Mouse (Mus musculus): Measurements from ENCODE around the gene Hist3h2ba. TPM values are rescaled to one million over a fixed set of nuclear protein-coding genes. Genes with fewer than 3 reads are reported as not detected.

Hist3h2ba gene
- polyA plus RNA-seq, 1 experiment from 2014 or later = 223 TPM

DNA sequence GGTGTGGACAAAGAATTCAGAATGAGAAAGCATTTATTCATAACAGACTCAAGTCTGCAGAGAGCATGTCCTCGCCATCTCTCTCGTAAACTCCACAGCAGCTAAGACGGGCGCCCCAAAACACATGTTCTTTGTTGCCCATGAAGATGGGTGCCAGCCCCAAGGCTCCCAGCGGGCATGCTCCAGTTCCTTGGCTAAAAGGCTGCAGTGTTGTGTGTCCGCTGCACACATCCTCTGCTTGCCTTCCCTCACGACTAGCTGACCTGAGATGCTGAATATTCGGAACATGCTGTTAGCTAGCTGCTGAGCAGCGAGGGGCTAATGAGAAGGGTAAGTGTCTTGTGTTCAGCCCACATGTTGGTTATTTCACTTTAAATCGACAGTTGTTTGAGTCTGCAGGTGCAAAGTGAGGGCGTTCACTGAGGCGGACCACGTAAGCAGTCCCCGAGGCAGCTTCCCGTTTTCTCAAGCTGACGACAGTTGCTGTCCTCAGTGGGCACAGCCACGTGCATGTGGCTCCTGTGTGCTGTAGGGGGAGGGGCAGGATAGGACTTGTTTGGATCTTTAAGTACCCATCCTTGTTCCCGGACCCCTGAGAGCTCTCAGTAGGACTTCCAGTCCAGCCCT, 33.9 kb downstream of the Hist3h2ba start:
- 91% methylated on average over 18 of the region's 18 CpGs for WGBS
- Histone ChIP-seq H3K4me3 (no peak overlapping the region), H3K9me3 (no peaks in the 10 kb centered on the region), H3K36me3 (peaks cover 57% of the 10 kb centered on the region), H3K27me3 (no peaks in the 10 kb centered on the region), H3K4me1 (peaks cover 27% of the 10 kb centered on the region), H3K27ac (replicated peaks) (no peak overlapping the region), H3K4me2 (replicated peaks) (no peak overlapping the region), H3K9ac (replicated peaks) (no peak overlapping the region)
- ATAC-seq (ENCODE audit: low FRiP score, low read depth) = no peak

DNA sequence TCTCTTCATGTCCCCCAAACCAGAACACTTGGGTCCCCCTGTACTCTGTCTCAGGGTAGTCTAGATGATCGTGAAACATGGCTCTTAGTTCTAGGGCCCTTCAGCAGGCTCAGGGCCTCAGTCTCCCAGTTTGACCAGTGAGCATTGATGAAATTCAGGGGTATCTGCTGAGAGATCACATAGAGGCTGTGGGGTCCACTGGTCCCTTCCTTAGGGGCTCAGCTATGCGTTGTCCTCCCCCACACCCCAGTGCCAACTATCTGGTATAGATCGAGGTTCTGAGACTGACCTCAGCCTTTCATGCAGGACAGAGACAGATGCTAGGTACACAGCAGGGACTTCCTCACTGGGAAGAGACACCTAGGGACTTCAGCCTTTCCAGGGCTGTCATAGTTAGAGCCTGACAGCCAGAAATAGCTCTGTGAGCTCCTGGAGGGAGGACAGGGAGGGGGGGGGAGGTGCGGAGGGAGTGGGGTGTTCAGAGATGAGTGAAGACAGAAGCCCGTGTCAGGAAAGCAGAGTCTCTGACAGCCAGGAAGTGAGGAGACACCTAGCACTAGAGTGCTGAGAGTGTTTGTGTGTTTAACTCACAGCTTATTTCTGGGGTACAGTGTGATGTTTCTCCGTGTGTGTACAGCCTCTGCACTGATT, 35.1 kb downstream of the Hist3h2ba start:
- no peak for ATAC-seq (ENCODE audit: low FRiP score, low read depth)

DNA sequence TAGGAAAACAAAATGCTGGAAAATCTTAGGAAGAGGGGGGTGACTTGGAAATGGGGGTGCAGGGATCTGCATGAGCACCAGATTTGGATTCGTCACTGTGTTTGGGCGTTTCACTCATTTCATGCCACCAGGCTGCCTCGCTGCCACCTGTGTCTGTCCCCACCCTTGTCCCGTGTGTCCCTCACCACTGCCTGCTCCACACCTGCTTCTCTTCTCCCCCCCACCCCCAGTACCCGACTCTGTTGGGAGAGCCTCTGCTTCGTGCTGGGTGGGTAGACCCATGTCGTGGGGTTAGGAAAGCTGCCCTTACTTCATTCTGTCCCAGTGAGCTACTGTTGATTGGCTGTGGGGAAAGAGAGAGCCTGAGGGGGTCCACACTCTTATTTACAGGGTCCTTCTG, 35.9 kb downstream of the Hist3h2ba start:
- Histone ChIP-seq H3K36me3 (peaks cover 78% of the 10 kb centered on the region), H3K9me3 (no peaks in the 10 kb centered on the region), H3K4me1 (peaks cover 15% of the 10 kb centered on the region), H3K27ac (replicated peaks) (no peak overlapping the region), H3K4me2 (replicated peaks) (no peak overlapping the region), H3K9ac (replicated peaks) (no peak overlapping the region), H3K27me3 (no peaks in the 10 kb centered on the region), H3K4me3 (no peak overlapping the region)
- 92% methylated on average over 7 of the region's 7 CpGs for WGBS
- no peak for ATAC-seq (ENCODE audit: low FRiP score, low read depth)

More for the DNA sequence above, 35.1 kb downstream of the Hist3h2ba start:
- peaks cover 69% of the 10 kb centered on the region for H3K36me3 ChIP-seq
- no peak overlapping the region for H3K9ac ChIP-seq (replicated peaks)
- H3K27ac ChIP-seq (replicated peaks) = no peak overlapping the region
- H3K4me1 ChIP-seq = peaks cover 23% of the 10 kb centered on the region
- H3K4me3 ChIP-seq = no peak overlapping the region
- H3K27me3 ChIP-seq = no peaks in the 10 kb centered on the region
- no peaks in the 10 kb centered on the region for H3K9me3 ChIP-seq
- 94% methylated on average over 6 of the region's 6 CpGs for WGBS
- no peak overlapping the region for H3K4me2 ChIP-seq (replicated peaks)

DNA sequence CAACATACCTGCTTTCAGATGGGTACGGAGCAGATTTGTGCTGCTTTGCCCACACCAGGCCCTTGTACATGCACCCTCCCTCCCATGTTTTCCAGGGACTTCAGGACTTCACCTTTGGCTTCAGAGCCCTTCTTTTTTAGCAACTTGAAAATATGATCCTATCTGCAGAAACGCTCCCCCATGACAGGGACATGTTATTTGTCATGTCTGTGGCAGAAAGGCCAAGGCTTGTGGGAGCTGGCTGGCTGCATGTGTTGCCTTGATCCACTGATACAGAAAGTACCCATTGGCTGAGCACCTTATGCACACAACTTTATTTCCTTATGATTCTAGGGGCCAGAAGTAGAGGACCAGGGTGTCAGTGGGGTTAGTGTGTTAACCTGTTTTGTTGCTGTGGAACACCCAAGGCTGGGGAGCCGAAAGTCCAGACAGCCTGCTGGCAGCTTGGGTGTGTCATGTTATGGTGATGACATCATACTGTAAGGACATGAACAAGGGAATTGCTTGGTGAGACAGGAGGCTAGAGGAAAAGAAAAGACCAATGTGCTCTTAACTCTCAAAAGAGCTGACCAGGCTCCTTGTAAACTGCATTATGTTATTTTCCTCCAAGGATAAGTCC, 36.7 kb downstream of the Hist3h2ba start:
- Histone ChIP-seq H3K4me2 (replicated peaks) (no peak overlapping the region), H3K36me3 (peaks cover 85% of the 10 kb centered on the region)

DNA sequence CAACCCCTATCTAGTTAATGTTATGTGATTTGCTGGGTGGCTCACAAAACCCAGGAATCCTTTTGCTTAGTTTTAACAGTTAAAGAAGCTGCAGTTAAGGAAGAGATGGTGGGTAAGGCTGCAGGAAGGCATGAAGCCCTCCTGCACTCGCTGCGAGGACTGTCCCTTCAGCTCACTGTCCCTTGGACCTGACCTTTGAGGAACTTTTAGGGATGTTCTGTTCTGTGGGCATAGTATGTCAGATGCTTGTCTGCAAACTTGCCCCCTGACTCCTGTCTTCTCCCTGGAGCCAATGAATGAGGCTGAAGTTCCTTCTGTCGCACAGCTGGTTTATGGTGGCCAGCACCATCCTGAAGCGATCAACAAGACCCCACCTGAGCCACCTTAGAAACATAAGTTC, 40.4 kb downstream of the Hist3h2ba start:
- Histone ChIP-seq H3K9me3 (no peaks in the 10 kb centered on the region), H3K9ac (replicated peaks) (no peak overlapping the region), H3K4me1 (peaks cover 2% of the 10 kb centered on the region; the same call in 1 of the 2 replicates), H3K27ac (replicated peaks) (no peak overlapping the region), H3K36me3 (peaks cover 70% of the 10 kb centered on the region), H3K27me3 (peaks cover 11% of the 10 kb centered on the region), H3K4me3 (no peak overlapping the region), H3K4me2 (replicated peaks) (no peak overlapping the region)
- no peak for ATAC-seq (ENCODE audit: low FRiP score, low read depth)
- WGBS = 93% methylated on average over 4 of the region's 4 CpGs

More for the DNA sequence above, 36.7 kb downstream of the Hist3h2ba start:
- no peaks in the 10 kb centered on the region for H3K27me3 ChIP-seq
- no peaks in the 10 kb centered on the region for H3K9me3 ChIP-seq
- peaks cover 7% of the 10 kb centered on the region; the same call in 1 of the 2 replicates for H3K4me1 ChIP-seq
- no peak for ATAC-seq (ENCODE audit: low FRiP score, low read depth)
- H3K9ac ChIP-seq (replicated peaks) = no peak overlapping the region
- no peak overlapping the region for H3K27ac ChIP-seq (replicated peaks)
- no peak overlapping the region for H3K4me3 ChIP-seq
- 94% methylated on average over 3 of the region's 3 CpGs for WGBS

DNA sequence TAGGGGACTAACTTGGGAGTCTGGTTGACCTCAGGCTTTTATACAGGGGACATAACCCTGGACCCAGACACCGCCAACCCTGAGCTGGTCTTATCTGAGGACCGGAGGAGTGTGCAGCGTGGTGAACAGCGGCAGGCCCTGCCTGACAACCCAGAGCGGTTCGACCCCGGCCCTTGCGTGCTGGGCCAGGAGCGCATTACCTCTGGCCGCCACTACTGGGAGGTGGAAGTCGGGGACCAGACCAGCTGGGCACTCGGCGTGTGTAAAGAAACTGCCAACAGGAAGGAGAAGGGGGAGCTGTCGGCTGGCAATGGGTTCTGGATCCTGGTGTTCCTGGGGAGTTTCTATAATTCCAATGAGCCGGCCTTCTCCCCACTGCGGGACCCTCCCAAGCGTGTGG, 41.4 kb downstream of the Hist3h2ba start:
- no peak overlapping the region for H3K4me2 ChIP-seq (replicated peaks)
- ATAC-seq (ENCODE audit: low FRiP score, low read depth) = no peak
- no peak overlapping the region for H3K9ac ChIP-seq (replicated peaks)
- H3K4me3 ChIP-seq = no peak overlapping the region
- 88% methylated on average over 17 of the region's 17 CpGs for WGBS
- no peaks in the 10 kb centered on the region for H3K9me3 ChIP-seq
- H3K27ac ChIP-seq (replicated peaks) = no peak overlapping the region
- H3K4me1 ChIP-seq = peaks cover 5% of the 10 kb centered on the region; the same call in 1 of the 2 replicates
- H3K36me3 ChIP-seq = peaks cover 60% of the 10 kb centered on the region
- peaks cover 20% of the 10 kb centered on the region for H3K27me3 ChIP-seq

DNA sequence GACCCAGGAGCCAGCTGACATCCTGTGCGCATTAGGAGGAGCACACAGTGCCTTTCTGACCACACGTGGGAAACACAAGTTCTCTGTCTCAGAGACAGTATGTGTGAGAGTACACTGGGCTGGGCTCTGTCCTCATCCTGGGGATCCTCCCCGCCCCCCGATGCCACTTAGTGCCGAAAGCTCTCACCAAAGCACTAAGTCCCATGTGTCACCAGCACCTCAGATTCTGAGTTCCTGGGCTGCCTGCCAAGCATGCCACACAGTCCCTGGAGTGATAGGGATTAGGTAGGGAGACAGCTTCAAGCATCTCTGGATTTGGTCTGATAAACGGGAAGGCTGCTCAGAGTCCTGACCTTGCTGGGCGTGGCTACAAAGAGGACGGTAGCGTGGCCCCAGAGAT, 42.1 kb downstream of the Hist3h2ba start:
- peaks cover 5% of the 10 kb centered on the region; the same call in 1 of the 2 replicates for H3K4me1 ChIP-seq
- no peak overlapping the region for H3K4me3 ChIP-seq
- no peak overlapping the region for H3K27ac ChIP-seq (replicated peaks)
- no peaks in the 10 kb centered on the region for H3K9me3 ChIP-seq
- H3K27me3 ChIP-seq = peaks cover 27% of the 10 kb centered on the region
- 90% methylated on average over 9 of the region's 9 CpGs for WGBS
- H3K36me3 ChIP-seq = peaks cover 54% of the 10 kb centered on the region
- no peak overlapping the region for H3K4me2 ChIP-seq (replicated peaks)
- ATAC-seq (ENCODE audit: low FRiP score, low read depth) = no peak
- H3K9ac ChIP-seq (replicated peaks) = no peak overlapping the region

DNA sequence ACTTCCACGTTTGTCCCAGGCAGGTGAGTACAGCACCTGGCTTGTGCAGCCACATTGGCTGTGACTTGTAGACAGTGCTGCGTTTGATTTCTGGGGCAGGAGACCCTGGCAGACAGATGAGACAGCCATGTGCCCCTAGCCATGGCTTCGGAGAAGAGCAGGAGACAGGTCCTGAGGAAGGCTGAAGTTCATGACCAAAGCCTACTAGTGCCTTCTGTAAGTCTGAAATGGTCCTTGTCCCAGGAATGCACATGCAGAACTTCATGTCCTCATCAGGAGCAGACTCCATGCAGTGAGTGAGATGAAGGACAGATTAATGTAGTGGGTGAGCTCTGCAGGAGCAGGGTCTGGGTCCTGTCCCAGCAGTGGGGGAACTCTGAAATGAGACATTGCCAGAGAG, 43.2 kb downstream of the Hist3h2ba start:
- Histone ChIP-seq H3K4me1 (peaks cover 5% of the 10 kb centered on the region; the same call in 1 of the 2 replicates), H3K27ac (replicated peaks) (no peak overlapping the region), H3K4me3 (no peak overlapping the region), H3K9me3 (no peaks in the 10 kb centered on the region), H3K9ac (replicated peaks) (no peak overlapping the region), H3K27me3 (peaks cover 38% of the 10 kb centered on the region), H3K36me3 (peaks cover 43% of the 10 kb centered on the region), H3K4me2 (replicated peaks) (no peak overlapping the region)
- no peak for ATAC-seq (ENCODE audit: low FRiP score, low read depth)
- WGBS = 77% methylated on average over 3 of the region's 3 CpGs

DNA sequence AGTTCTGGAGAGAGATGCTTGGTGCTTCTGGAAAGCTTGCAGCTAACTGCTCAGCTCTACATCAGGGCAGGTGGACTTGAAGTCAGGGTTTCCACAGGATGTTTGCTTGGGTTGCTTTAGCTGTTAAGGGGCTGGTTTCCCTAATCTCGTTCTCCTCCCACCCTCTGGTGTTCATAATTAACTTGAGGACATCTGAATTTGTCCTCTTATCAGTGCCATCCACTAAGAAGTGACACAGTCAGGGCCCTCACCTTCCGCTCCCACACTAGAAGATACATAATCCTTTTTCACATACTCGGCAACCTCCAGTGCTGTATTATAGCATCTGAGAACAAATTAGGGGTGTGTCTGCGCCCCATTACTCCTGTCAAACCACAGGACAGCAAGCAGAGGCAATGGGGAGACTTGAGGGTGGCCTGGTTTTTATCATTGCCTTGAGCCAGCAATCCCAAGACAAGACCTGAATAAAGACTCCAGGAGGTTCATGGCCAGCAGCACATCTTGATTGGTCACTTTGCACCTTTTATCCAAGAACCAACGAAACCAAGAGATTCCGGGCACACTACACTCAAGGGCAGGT, 44.5 kb downstream of the Hist3h2ba start:
- WGBS = 86% methylated on average over 6 of the region's 6 CpGs

DNA sequence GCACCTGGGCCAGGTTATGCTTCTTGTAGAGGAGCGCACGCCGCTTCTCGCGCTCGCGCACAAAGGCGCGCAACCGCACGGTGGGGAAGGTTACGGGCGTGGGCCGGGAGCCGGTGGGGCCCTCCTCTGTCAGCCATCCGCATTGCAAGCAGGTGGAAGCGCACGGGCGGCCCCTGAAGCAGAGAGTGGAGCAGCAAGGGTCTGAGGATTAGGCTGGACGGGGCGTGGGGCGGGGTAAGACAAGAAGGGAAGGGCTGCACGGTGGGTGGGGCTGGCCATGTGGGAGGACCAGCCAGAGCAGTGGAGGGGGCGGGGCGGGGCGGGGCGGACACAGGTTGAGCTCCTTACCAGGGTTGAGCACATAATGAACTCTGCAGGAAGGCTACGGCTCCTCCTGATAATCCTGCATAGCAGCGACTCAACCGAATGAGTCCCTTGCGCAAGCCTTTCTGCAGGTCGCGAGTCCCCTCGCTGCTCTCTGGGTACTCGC, 45.7 kb downstream of the Hist3h2ba start:
- peaks cover 5% of the 10 kb centered on the region; the same call in 1 of the 2 replicates for H3K4me1 ChIP-seq
- H3K27ac ChIP-seq (replicated peaks) = no peak overlapping the region
- H3K36me3 ChIP-seq = peaks cover 20% of the 10 kb centered on the region
- H3K4me2 ChIP-seq (replicated peaks) = peak overlapping the region; percentile 63
- H3K9ac ChIP-seq (replicated peaks) = peak overlapping the region; percentile 55
- whole genome bisulfite sequencing = 1% methylated on average over 35 of the region's 35 CpGs
- H3K27me3 ChIP-seq = peaks cover 45% of the 10 kb centered on the region
- H3K4me3 ChIP-seq = peak overlapping the region; percentile 37
- H3K9me3 ChIP-seq = no peaks in the 10 kb centered on the region
- 0 out of 2 replicates have a peak, but pooled peaks have one; percentile 44 for ATAC-seq (ENCODE audit: low FRiP score, low read depth)

More for the DNA sequence above, 44.5 kb downstream of the Hist3h2ba start:
- H3K4me2 ChIP-seq (replicated peaks) = no peak overlapping the region
- no peak overlapping the region for H3K9ac ChIP-seq (replicated peaks)
- H3K27ac ChIP-seq (replicated peaks) = no peak overlapping the region
- H3K9me3 ChIP-seq = no peaks in the 10 kb centered on the region
- no peak for ATAC-seq (ENCODE audit: low FRiP score, low read depth)
- H3K36me3 ChIP-seq = peaks cover 32% of the 10 kb centered on the region
- H3K4me1 ChIP-seq = peaks cover 5% of the 10 kb centered on the region; the same call in 1 of the 2 replicates
- peaks cover 45% of the 10 kb centered on the region for H3K27me3 ChIP-seq
- no peak overlapping the region for H3K4me3 ChIP-seq

DNA sequence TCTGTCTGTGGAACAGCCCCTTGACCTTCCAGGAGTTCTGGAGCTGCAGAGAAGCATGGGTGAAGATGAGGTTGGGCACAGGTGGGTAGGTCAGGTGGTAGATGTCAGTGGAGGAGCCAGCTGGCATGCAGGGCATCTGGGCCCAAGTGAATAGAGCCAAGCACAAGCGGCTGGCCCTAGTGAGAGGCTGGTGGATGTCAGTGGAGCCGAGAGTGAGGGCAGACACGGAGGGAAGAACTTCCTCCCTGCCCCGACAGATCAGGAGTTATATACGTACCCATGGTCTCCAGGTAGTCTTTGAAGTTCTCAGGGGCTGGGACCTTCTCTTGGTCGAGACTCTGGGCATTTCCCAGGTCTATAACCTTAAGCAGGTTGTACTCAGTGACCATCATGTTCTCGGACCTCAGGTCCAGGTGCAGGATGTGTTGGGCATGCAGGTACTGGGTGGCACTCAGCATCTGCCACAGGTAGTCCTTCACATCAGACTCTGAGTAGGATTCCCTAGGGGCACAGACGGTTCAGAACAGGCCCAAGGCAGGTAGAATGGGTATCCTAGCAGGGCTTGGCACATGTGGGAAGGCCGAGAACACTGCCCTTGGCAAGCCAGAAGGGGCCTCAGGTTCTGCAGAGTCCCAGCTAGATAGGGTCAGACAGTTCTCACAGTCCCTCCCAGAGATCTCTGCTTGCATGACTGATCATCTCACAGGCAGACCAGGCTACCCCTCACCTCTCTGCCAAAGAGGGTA, 46.5 kb downstream of the Hist3h2ba start:
- Histone ChIP-seq H3K4me1 (peaks cover 5% of the 10 kb centered on the region; the same call in 1 of the 2 replicates), H3K9ac (replicated peaks) (no peak overlapping the region), H3K4me3 (no peak overlapping the region), H3K9me3 (no peaks in the 10 kb centered on the region), H3K4me2 (replicated peaks) (peak overlapping the region; percentile 63), H3K27me3 (peaks cover 45% of the 10 kb centered on the region), H3K27ac (replicated peaks) (no peak overlapping the region), H3K36me3 (peaks cover 11% of the 10 kb centered on the region)
- no peak for ATAC-seq (ENCODE audit: low FRiP score, low read depth)
- 77% methylated on average over 9 of the region's 9 CpGs for WGBS

All from midbrain, embryonic 12.5 days (tissue).